Mouse (Mus musculus): ENCODE results near the gene Cacna1a.

Gene Cacna1a

GRCm38 (mm10) chr8:84545522-84545921, 157.3 kb downstream of the Cacna1a start:
- DNase-seq: no peak

GRCm38 (mm10) chr8:84552457-84552856, 164.2 kb downstream of the Cacna1a start:
- no peak for DNase-seq

GRCm38 (mm10) chr8:84553106-84553505, 164.9 kb downstream of the Cacna1a start:
- DNase-seq: no peak

- DNase-seq: no peak
Observed at GRCm38 (mm10) chr8:84553617-84554016, 165.4 kb downstream of the Cacna1a start.

- peak in 1 of 2 experiments; percentile 35 for DNase-seq
Observed at GRCm38 (mm10) chr8:84554301-84555027, 166.2 kb downstream of the Cacna1a start.

GRCm38 (mm10) chr8:84555269-84555668, 167.0 kb downstream of the Cacna1a start:
- DNase-seq: no peak

- no peak for DNase-seq
Observed at GRCm38 (mm10) chr8:84557936-84558335, 169.7 kb downstream of the Cacna1a start.

GRCm38 (mm10) chr8:84559121-84559604, 170.9 kb downstream of the Cacna1a start:
- DNase-seq: no peak

GRCm38 (mm10) chr8:84561698-84562097, 173.5 kb downstream of the Cacna1a start:
- DNase-seq: no peak

- no peak for DNase-seq
Observed at GRCm38 (mm10) chr8:84564042-84564441, 175.8 kb downstream of the Cacna1a start.

GRCm38 (mm10) chr8:84565577-84566360, 177.5 kb downstream of the Cacna1a start:
- no peak for DNase-seq

GRCm38 (mm10) chr8:84566816-84567413, 178.7 kb downstream of the Cacna1a start:
- DNase-seq: no peak

GRCm38 (mm10) chr8:84567541-84567940, 179.3 kb downstream of the Cacna1a start:
- peak in 1 of 2 experiments; percentile 23 for DNase-seq

GRCm38 (mm10) chr8:84568737-84569136, 180.5 kb downstream of the Cacna1a start:
- no peak for DNase-seq

- DNase-seq: no peak
Observed at GRCm38 (mm10) chr8:84569921-84570673, 181.9 kb downstream of the Cacna1a start.

- DNase-seq: no peak
Observed at GRCm38 (mm10) chr8:84577432-84577831, 189.2 kb downstream of the Cacna1a start.

- no peak for DNase-seq
Observed at GRCm38 (mm10) chr8:84579595-84579994, 191.4 kb downstream of the Cacna1a start.

GRCm38 (mm10) chr8:84585311-84585710, 197.1 kb downstream of the Cacna1a start:
- peak in 1 of 2 experiments; percentile 22 for DNase-seq

- DNase-seq: no peak
Observed at GRCm38 (mm10) chr8:84586221-84586620, 198.0 kb downstream of the Cacna1a start.

- DNase-seq: no peak
Observed at GRCm38 (mm10) chr8:84588498-84588897, 200.3 kb downstream of the Cacna1a start.

- peak; percentile 45 to 75 for DNase-seq
Observed at GRCm38 (mm10) chr8:84592015-84592662, 203.9 kb downstream of the Cacna1a start.

GRCm38 (mm10) chr8:84593143-84593542, 204.9 kb downstream of the Cacna1a start:
- no peak for DNase-seq

All from spleen, adult 18-20 months (tissue).